Mouse (Mus musculus) activated CD4-positive, CD25-positive, alpha-beta regulatory T cell, adult 4 months (primary cell): ENCODE results near the gene Arpc2. TPM values are rescaled to one million over a fixed set of nuclear protein-coding genes. Genes with fewer than 3 reads are reported as not detected.

Source experiments
- ATAC-seq: one replicate; pipeline ENCODE4 v1.8.0; 2017
- polyA plus RNA-seq, 2 experiments: library from polyadenylated mRNA; unstranded; fragments of 100-300 nt; shearing (Covaris generic); gene quantifications; one replicate each; pipeline ENCODE4 v1.2.1; 2017

The Arpc2 gene
- 100 to 1,000 TPM; 749 to 764 TPM for polyA plus RNA-seq

GRCm38 (mm10) chr1:74235938-74236589 is at the start of gene Arpc2:
TSS of gene Arpc2 (plus strand) at chr1:74236084.
- ATAC-seq: peak; percentile 62

GRCm38 (mm10) chr1:74190471-74190870 is 45.4 kb upstream of the Arpc2 start:
- ATAC-seq: no peak

GRCm38 (mm10) chr1:74192711-74193110 is 43.2 kb upstream of the Arpc2 start:
- ATAC-seq: no peak

GRCm38 (mm10) chr1:74194445-74194844 is 41.4 kb upstream of the Arpc2 start, which contains the start of gene Cxcr1:
TSS of gene Cxcr1 (minus strand) at chr1:74194631.
- ATAC-seq: no peak

- ATAC-seq: no peak
Measured at GRCm38 (mm10) chr1:74195961-74196360, 39.9 kb upstream of the Arpc2 start.

GRCm38 (mm10) chr1:74196621-74197419 is 39.1 kb upstream of the Arpc2 start:
- no peak for ATAC-seq

GRCm38 (mm10) chr1:74197726-74198470 is 38.0 kb upstream of the Arpc2 start:
- no peak for ATAC-seq

- ATAC-seq: no peak
Measured at GRCm38 (mm10) chr1:74199046-74199445, 36.8 kb upstream of the Arpc2 start.

- ATAC-seq: peak; percentile 80
Measured at GRCm38 (mm10) chr1:74201048-74201844, 34.6 kb upstream of the Arpc2 start.

GRCm38 (mm10) chr1:74203457-74203856 is 32.4 kb upstream of the Arpc2 start:
- no peak for ATAC-seq

- no peak for ATAC-seq
Measured at GRCm38 (mm10) chr1:74205881-74206280, 30.0 kb upstream of the Arpc2 start.

GRCm38 (mm10) chr1:74206642-74207041 is 29.2 kb upstream of the Arpc2 start:
- no peak for ATAC-seq

- ATAC-seq: no peak
Measured at GRCm38 (mm10) chr1:74207906-74208305, 28.0 kb upstream of the Arpc2 start.

GRCm38 (mm10) chr1:74208941-74209340 is 26.9 kb upstream of the Arpc2 start:
- ATAC-seq: no peak

- ATAC-seq: no peak
Measured at GRCm38 (mm10) chr1:74219922-74220321, 16.0 kb upstream of the Arpc2 start.

GRCm38 (mm10) chr1:74227317-74227716 is 8.6 kb upstream of the Arpc2 start:
- peak; percentile 100 for ATAC-seq

GRCm38 (mm10) chr1:74229942-74230341 is 5.9 kb upstream of the Arpc2 start:
- no peak for ATAC-seq

- ATAC-seq: no peak
Measured at GRCm38 (mm10) chr1:74230992-74231391, 4.9 kb upstream of the Arpc2 start.

GRCm38 (mm10) chr1:74236590-74237317 is 870 bp downstream of the Arpc2 start:
- peak; percentile 37 for ATAC-seq

GRCm38 (mm10) chr1:74237671-74238070 is 1.8 kb downstream of the Arpc2 start:
- no peak for ATAC-seq

- ATAC-seq: peak; percentile 8
Measured at GRCm38 (mm10) chr1:74238136-74238535, 2.3 kb downstream of the Arpc2 start.

GRCm38 (mm10) chr1:74239162-74239561 is 3.3 kb downstream of the Arpc2 start:
- peak; percentile 37 for ATAC-seq
